Mouse (Mus musculus) ES-E14 (cell line): ENCODE results near the gene Naalad2.

ENCODE experiments used
- CHD2 ChIP-seq: IDR thresholded peaks from 2 replicates; pipeline ENCODE4 v1.6.1; 2014; ENCODE audit warnings: mild to moderate bottlenecking, low read depth, low read length, inconsistent platforms
- HCFC1 ChIP-seq: IDR thresholded peaks from 2 replicates; pipeline ENCODE4 v1.6.1; 2012; ENCODE audit warnings: low read length, inconsistent platforms, borderline replicate concordance; ENCODE audit not compliant: insufficient read depth
- MAFK ChIP-seq: IDR thresholded peaks from 2 replicates; pipeline ENCODE4 v1.6.1; 2014; ENCODE audit warnings: mild to moderate bottlenecking, low read depth, low read length, inconsistent platforms; ENCODE audit not compliant: insufficient read depth
- ZNF384 ChIP-seq: IDR thresholded peaks from 2 replicates; pipeline ENCODE4 v1.6.1; 2012; ENCODE audit warnings: low read depth, low read length, inconsistent platforms

DNA sequence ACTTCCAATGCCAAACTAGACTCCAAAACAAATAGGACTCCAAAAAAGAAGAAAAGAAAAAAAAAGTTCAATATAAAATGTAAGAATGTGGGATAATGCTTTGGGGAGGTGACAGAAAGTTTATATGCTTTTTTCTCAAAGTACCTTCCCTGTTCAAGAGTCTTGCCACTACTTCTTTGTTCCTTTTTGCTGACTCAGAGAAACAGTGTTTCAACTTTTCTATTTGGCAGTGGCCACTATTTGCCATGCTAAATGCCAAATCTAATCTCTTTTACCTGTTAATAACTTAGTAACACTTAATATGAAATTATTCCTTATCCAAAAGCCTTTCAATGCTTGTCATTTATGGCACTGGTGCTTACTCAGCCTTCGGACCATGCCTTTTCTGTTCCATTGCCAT lies 126.9 kb downstream of the Naalad2 start:
- TF ChIP-seq HCFC1 (no peak), CHD2 (no peak), ZNF384 (no peak), MAFK (peak; percentile 60)
